Mouse (Mus musculus) C2C12 (cell line): ENCODE results near the gene Haspin.

ENCODE experiments used
- CTCF ChIP-seq: IDR thresholded peaks from one replicate; pipeline ENCODE4 v1.5.1; 2011; ENCODE audit not compliant: control insufficient read depth, insufficient read depth, insufficient read length
- MAX ChIP-seq: IDR thresholded peaks from one replicate; pipeline ENCODE4 v1.6.1; 2011; ENCODE audit warnings: mild to moderate bottlenecking, control low read depth
- USF1 ChIP-seq: IDR thresholded peaks from one replicate; pipeline ENCODE4 v1.6.1; 2011; ENCODE audit warnings: low read depth, mild to moderate bottlenecking, control low read depth, moderate library complexity

DNA sequence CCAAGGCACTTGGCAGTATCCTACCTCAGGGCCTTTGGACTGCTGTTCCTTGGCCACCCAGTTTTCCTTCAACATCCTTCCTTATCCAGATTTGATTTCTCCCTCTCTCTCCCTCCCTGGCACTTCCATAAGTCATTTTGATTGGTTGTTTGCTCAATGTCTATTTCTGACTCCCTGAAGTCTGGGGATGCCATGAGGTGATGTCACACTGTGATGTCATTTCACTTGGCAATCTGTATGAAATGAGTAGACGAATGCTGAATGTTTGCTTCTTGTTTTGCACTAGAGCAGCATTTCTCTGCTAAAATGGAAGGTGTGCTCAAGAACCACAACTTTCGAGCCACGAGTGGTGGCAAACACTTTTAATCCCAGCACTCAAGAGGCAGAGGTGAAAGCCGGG lies 23.5 kb upstream of the Haspin start:
- TF ChIP-seq CTCF (no peak), MAX (no peak), USF1 (no peak)
